Mouse (Mus musculus): ENCODE data around the gene Zfp777.

- no peak for TF ChIP-seq POLR2A (IDR thresholded peaks at IDR 0.05; ENCODE audit: borderline replicate concordance, low read depth, low read length)
- no peak for TF ChIP-seq CTCF (IDR thresholded peaks at IDR 0.05; ENCODE audit: low read depth, low read length)
Observed at GRCm38 (mm10) chr6:47974599-47974998, 74.1 kb downstream of the Zfp777 start.

All from bone marrow macrophage, adult 2 months (primary cell).